Mouse (Mus musculus) liver, embryonic 14.5 days (tissue): ENCODE results near the gene Dnali1.

ENCODE experiments used
- CTCF ChIP-seq: IDR thresholded peaks from 2 replicates; pipeline ENCODE4 v1.5.1; 2016; ENCODE audit warnings: antibody characterized with exemption, low read depth, control low read depth
- EP300 ChIP-seq: IDR thresholded peaks from 2 replicates; pipeline ENCODE4 v1.6.1; 2016; ENCODE audit warnings: antibody characterized with exemption, low read depth

GRCm38 (mm10) chr4:125066490-125067370 lies 1.2 kb upstream of the Dnali1 start, which contains the start of gene Snip1:
- TF ChIP-seq CTCF (no peak), EP300 (no peak)
